Mouse (Mus musculus): Measurements from ENCODE around the gene Uvssa. TPM values are rescaled to one million over a fixed set of nuclear protein-coding genes. Genes with fewer than 3 reads are reported as not detected.

The Uvssa gene
- polyA plus RNA-seq, 1 experiment = 15.0 TPM

DNA sequence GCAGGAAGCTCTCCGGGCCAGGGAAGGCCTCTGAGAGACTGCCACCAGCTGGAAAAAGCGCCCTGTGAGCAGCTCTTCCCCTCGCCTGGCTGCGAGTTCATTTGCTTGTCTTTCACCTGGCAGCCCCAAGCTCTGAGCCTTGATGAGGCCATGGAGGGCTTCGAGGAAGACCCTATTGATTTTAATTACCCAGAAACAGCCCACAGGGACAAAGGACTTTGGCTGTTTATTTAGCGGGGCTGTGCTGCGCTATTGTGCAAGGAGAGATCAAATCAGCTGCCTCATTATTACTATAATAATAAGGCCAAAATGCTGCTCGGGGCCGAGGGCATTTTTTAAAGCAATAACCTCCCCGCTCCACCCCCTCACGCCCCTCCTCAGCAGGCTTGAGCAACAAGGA, 87.1 kb downstream of the Uvssa start:
- Histone ChIP-seq H3K4me1 (ENCODE audit: control insufficient read depth, insufficient read depth, low read length) (no peaks in the 10 kb centered on the region), H3K27ac (ENCODE audit: insufficient read depth, low read length) (no peak overlapping the region), H3K4me3 (ENCODE audit: insufficient read depth, low read length) (no peak overlapping the region)
- TF ChIP-seq POLR2A (IDR thresholded peaks at IDR 0.05; ENCODE audit: low read depth, low read length) (no peak), CTCF (IDR thresholded peaks at IDR 0.05; ENCODE audit: borderline replicate concordance, insufficient read depth, low read length) (no peak)

Other genes with a start within 250 kb of the Uvssa start
- gene Spon2, start 160.1 kb upstream of the Uvssa start, polyA plus RNA-seq (2011; ENCODE audit: insufficient read length, low read depth, missing spikeins) = 4.7 and 6.4 TPM in 2 replicates
- gene Ctbp1, start 103.6 kb upstream of the Uvssa start, polyA plus RNA-seq (2011; ENCODE audit: insufficient read length, low read depth, missing spikeins) = 133 and 175 TPM in 2 replicates
- gene Maea, start 43.0 kb upstream of the Uvssa start, polyA plus RNA-seq (2011; ENCODE audit: insufficient read length, low read depth, missing spikeins) = 135 and 148 TPM in 2 replicates
- not detected in 2 replicates for gene Nkx1-1, start 55.4 kb downstream of the Uvssa start, polyA plus RNA-seq (2011; ENCODE audit: insufficient read length, low read depth, missing spikeins)